Mouse (Mus musculus) forebrain, embryonic 16.5 days (tissue): Measurements from ENCODE around the gene Pacsin2. TPM values are rescaled to one million over a fixed set of nuclear protein-coding genes. Genes with fewer than 3 reads are reported as not detected.
"Not testable (repeated sequence)": the region's sequence is repeated elsewhere in the genome, so short reads cannot be mapped to it uniquely, and the experiment has no call there.

ENCODE experiments used
- ATAC-seq: fragments of 200-750 bp; cut with Nextera tagmentation; 2 replicates; pipeline ENCODE4 v1.8.0; 2017; ENCODE audit warnings: mild to moderate bottlenecking, moderate library complexity
- H3K27ac ChIP-seq: fragments of 300-500 bp; sonication (generic); 2 replicates; pipeline ENCODE4 v1.5.1; 2014; ENCODE audit warnings: low read length, control low read depth
- H3K27me3 ChIP-seq: fragments of 300-500 bp; sonication (generic); replicated peaks from 2 replicates; pipeline ENCODE4 v1.6.1; 2014; ENCODE audit warnings: low read length; ENCODE audit not compliant: control insufficient read depth, insufficient read depth
- H3K36me3 ChIP-seq: fragments of 300-500 bp; sonication (generic); 2 replicates; pipeline ENCODE4 v1.6.1; 2014; ENCODE audit not compliant: control insufficient read depth, insufficient read depth
- H3K4me1 ChIP-seq: fragments of 300-500 bp; sonication (generic); replicated peaks from 2 replicates; pipeline ENCODE4 v1.6.1; 2014; ENCODE audit warnings: low read length; ENCODE audit not compliant: control insufficient read depth, insufficient read depth
- H3K4me2 ChIP-seq: fragments of 300-500 bp; sonication (generic); 2 replicates; pipeline ENCODE4 v1.6.1; 2014; ENCODE audit warnings: mild to moderate bottlenecking, low read length, control low read depth
- H3K4me3 ChIP-seq: fragments of 300-500 bp; sonication (generic); replicated peaks from 2 replicates; pipeline ENCODE4 v1.5.1; 2014; ENCODE audit warnings: mild to moderate bottlenecking, low read length, control low read depth
- H3K9ac ChIP-seq: fragments of 300-500 bp; sonication (generic); replicated peaks from 2 replicates; pipeline ENCODE4 v1.6.1; 2014; ENCODE audit warnings: low read depth, low read length, control low read depth
- H3K9me3 ChIP-seq: fragments of 300-500 bp; sonication (generic); 2 replicates; pipeline ENCODE4 v1.6.1; 2016; ENCODE audit warnings: low read length; ENCODE audit not compliant: control insufficient read depth
- WGBS: fragments of 180-500 bp; shearing (Covaris S2); extraction: QIAGEN DNeasy Blood & Tissue Kit; methylation state at CpG from one replicate; pipeline ENCODE4 v1.1.7; 2014; 5-methylcytosine and 5-hydroxymethylcytosine counted together
- polyA plus RNA-seq: library from polyadenylated mRNA; unstranded; fragments of >200 nt; fragmentation: Nextera tagmentation; extraction: Ambion mirVana; gene quantifications from 2 replicates; pipeline ENCODE4 v1.2.1, GENCODE M21; 2015

The Pacsin2 gene
- polyA plus RNA-seq, 1 experiment from 2014 or later, result 19.8 TPM

DNA sequence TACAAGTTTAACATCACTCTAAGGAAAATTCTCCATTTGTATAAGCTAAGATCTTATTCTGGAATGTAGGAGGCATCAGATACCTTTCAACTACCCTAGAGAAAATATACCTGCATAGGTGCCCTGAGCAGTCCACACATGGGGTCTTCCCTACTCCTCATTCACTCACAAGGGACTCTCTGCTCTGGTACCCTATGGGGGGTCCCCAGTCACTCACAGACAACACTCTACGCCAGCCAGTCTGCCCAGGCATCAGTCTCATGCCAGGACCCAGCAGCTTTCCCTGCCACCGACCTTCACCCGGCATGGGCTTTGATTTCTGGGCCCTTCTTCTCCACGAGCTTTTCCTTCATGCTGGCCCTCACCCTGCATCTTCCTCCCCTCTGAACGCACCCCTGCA lies 103.5 kb downstream of the Pacsin2 start:
- not testable (repeated sequence) for H3K9me3 ChIP-seq, H3K4me2 ChIP-seq, ATAC-seq, H3K27ac ChIP-seq, H3K9ac ChIP-seq, H3K36me3 ChIP-seq, H3K27me3 ChIP-seq, H3K4me1 ChIP-seq, H3K4me3 ChIP-seq
- 76% methylated on average over 4 of the region's 5 CpGs for WGBS

DNA sequence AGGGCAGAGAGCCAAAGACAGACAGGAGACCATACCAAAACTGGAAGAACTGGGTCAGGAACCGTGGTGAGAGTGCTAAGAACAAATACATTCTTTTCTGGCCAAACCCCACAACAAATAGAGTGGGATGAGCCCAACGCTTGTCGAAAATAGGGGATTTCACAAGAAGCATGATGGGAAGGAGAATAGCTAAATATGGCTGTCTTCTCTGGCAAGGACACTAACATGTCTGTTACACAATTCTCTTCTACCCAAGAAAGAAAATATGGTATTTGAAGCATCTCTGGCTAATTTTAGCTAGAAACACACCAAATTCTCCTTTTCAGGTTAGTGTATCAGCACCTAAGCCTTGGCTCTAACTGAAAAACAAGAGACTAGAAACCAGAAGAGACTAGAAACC lies 104.3 kb downstream of the Pacsin2 start:
- Histone ChIP-seq H3K9me3 (no peaks in the 10 kb centered on the region), H3K4me3 (no peak overlapping the region), H3K27ac (no peak overlapping the region), H3K27me3 (no peaks in the 10 kb centered on the region), H3K36me3 (no peaks in the 10 kb centered on the region), H3K4me1 (no peaks in the 10 kb centered on the region), H3K4me2 (no peak overlapping the region), H3K9ac (no peak overlapping the region)
- 82% methylated on average over 3 of the region's 3 CpGs for WGBS
- no peak for ATAC-seq

DNA sequence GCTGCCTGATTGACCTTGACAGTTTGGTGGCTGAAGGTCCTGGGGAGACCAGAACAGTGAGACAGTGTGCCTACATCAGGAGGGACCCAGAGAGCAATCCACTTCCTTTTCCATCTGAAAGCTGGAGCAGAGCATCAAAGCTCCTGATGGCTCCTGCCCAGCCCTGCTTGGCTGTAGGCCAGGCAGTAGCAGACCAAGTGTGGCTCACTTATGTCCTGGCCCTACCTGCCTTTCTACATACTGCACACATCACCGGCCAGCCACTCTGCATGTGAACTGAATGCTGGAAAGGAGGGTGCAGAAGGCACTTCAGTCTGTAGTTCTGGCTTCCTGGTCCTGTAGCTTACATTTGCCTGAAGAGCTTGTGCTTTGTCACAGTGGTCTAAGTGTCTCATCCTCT lies 105.9 kb downstream of the Pacsin2 start:
- Histone ChIP-seq H3K9me3 (no peaks in the 10 kb centered on the region), H3K36me3 (no peaks in the 10 kb centered on the region), H3K4me1 (no peaks in the 10 kb centered on the region), H3K27me3 (no peaks in the 10 kb centered on the region), H3K9ac (no peak overlapping the region), H3K4me2 (no peak overlapping the region), H3K4me3 (no peak overlapping the region), H3K27ac (no peak overlapping the region)
- 100% methylated on average over 1 of the region's 1 CpGs for WGBS
- no peak for ATAC-seq

DNA sequence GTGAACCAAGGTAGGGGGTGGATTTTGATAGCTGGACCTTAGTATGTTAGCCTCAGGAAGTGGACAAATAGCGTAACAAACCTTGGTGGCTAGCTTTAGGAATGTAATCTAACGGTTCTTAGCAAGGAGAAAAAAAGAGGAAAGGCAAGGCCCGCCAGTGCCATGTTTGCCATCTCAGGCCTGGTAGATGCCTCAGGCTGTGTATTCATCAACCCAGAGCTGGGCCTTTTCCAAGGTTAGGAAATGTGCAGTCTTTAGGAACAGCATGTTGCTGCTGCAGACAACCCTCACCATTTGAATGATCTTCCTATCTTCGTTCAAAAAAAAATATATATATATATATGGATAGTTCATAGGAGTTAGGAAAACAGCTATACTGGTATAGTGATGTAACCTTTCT lies 112.9 kb downstream of the Pacsin2 start:
- no peak overlapping the region for H3K9ac ChIP-seq
- H3K4me1 ChIP-seq, result peaks cover 13% of the 10 kb centered on the region
- H3K4me3 ChIP-seq, result no peak overlapping the region
- no peak overlapping the region for H3K27ac ChIP-seq
- ATAC-seq, result no peak
- no peaks in the 10 kb centered on the region for H3K9me3 ChIP-seq
- no peak overlapping the region for H3K4me2 ChIP-seq
- no peaks in the 10 kb centered on the region for H3K36me3 ChIP-seq
- no peaks in the 10 kb centered on the region for H3K27me3 ChIP-seq
- WGBS, result 92% methylated on average over 4 of the region's 4 CpGs

DNA sequence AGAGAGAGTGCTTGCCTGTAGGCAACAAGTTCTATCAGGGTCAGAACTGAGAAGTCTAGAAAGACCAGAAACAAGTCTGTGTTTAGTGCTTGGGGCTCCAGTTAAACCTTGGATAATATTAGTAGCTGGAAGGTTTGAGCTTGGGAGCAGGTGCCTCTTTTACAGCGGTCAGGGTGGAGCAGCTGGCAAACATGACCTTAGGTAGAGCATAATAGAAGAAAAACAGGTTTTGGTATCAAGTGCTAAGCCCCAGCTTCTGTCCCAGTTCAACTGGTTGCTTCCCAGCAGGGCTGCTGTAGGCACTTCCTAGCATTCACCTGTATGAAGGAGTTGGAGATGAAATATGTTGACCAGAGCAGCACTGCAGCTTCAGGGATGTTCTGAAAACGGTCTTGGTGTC lies 113.5 kb downstream of the Pacsin2 start:
- H3K9ac ChIP-seq, result no peak overlapping the region
- H3K4me1 ChIP-seq, result peaks cover 13% of the 10 kb centered on the region
- H3K27me3 ChIP-seq, result no peaks in the 10 kb centered on the region
- no peaks in the 10 kb centered on the region for H3K36me3 ChIP-seq
- no peak overlapping the region; the same call in 1 of the 2 replicates for H3K4me3 ChIP-seq
- H3K4me2 ChIP-seq, result peak overlapping the region; percentile 93
- no peak overlapping the region for H3K27ac ChIP-seq
- ATAC-seq, result no peak
- H3K9me3 ChIP-seq, result no peaks in the 10 kb centered on the region
- 68% methylated on average over 2 of the region's 2 CpGs for WGBS

DNA sequence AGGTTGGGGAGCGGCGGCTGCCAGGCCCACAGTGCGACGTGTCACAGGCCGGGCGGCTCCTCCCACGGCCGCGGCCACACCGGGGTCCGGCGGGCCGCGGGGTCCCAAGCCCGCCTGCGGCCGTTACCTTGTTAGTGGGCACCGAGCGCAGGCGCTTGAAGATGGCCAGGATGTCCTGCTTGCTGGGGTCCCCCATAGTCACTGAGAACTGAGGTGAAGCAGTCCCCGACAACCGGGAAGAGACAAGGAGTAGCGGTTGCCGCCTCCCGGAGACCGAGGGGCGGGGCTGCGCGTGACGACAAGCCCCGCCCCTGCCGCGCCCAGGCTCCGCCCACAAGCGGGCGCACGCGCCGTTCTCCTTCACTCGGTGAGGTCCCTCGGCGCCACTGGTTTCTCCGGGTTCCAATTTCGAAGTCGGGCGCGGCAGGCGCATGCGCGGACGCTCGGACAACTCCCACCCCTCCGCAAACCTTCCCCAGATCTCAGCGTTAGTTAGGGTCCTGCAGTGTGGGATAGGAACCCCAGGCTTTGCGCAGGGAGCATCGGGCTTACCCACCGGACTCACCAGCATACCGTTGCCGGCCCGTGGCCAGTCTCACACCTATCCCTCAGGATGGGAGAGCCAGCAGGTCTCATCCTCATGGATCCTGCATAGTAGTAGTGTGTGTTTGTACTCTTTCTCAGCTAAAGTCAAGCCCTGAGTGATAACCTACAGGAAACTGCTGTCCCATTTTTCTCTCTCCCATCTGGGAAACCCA lies 114.3 kb downstream of the Pacsin2 start, which contains the start of gene Arfgap3:
Arfgap3 (minus strand) TSS at position 294 of the 758 bp plus-strand sequence.
- H3K4me2 ChIP-seq, result peak within 1 kb of the TSS; percentile 93
- no peak within 1 kb of the TSS for H3K27ac ChIP-seq
- peaks cover 13% of the 10 kb centered on the region for H3K4me1 ChIP-seq
- no peaks in the 10 kb centered on the region for H3K36me3 ChIP-seq
- H3K9me3 ChIP-seq, result no peaks in the 10 kb centered on the region
- no peaks in the 10 kb centered on the region for H3K27me3 ChIP-seq
- peak; percentile 94 for ATAC-seq
- under 1% methylated on average over 59 of the region's 60 CpGs for WGBS
- peak within 1 kb of the TSS; percentile 84 for H3K9ac ChIP-seq
- H3K4me3 ChIP-seq, result peak within 1 kb of the TSS; percentile 86

DNA sequence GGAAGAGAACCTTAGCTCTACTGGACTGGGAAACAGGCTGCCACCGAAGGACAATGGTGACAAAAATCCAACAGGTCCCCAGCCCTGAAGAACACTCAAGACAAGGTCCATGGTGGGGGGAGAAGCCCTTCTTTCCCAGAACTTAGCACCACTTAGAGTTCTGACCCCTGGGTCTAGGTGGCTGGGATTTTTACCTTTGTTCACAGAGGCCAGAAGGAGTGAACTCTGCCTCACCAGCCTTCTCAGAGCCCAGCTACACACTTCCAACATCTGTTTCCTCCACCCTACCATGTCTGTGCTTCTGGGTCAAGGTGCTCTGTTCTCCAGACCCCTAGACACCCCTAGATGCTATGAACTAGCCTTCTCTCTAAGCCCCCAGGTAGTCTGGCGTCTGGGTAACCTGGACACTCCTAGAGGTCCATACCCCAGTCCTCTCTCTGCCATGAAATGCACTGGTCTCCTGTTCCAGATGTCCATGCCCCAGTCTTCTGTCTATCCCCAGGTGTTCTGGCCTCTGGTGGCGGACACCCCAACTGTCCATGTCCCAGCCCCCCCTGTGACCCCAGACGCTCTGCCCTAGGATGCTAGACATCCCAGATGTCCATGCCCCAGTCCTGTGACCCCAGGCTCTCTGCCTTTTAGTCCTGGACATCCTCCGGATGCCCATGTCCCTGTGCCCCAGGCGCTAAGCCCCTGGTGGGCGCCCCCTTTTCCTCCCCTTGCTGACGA lies 115.0 kb downstream of the Pacsin2 start:
- Histone ChIP-seq H3K9me3 (no peaks in the 10 kb centered on the region), H3K27ac (no peak overlapping the region), H3K4me3 (peak overlapping the region; percentile 86), H3K36me3 (no peaks in the 10 kb centered on the region), H3K9ac (peak overlapping the region; percentile 84), H3K4me2 (peak overlapping the region; percentile 93), H3K4me1 (peaks cover 13% of the 10 kb centered on the region), H3K27me3 (no peaks in the 10 kb centered on the region)
- 13% methylated on average over 8 of the region's 8 CpGs for WGBS
- peak; percentile 9; the same call in 1 of the 2 replicates for ATAC-seq

DNA sequence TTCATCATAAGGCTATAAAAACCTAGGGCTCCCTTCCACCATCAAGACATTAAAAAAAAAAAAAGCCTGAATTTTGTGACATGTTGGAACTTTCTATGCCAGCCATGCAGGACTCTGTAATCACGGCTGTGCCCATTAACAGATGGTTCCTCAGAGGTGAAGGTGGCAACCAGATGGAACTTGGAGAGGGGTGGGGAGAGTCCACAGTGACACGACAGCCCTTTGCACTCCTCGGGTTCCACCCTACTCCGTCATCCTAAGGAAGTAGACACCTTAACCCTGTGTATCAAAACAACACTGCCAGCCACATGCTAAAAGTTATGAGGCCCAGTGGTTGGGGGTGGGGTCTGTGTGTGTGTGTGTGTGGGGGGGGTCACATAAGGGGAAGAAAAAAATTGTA lies 115.7 kb downstream of the Pacsin2 start:
- H3K4me2 ChIP-seq, result peak overlapping the region; percentile 93; the same call in 1 of the 2 replicates
- H3K4me3 ChIP-seq, result no peak overlapping the region
- H3K4me1 ChIP-seq, result peaks cover 13% of the 10 kb centered on the region
- H3K36me3 ChIP-seq, result no peaks in the 10 kb centered on the region
- no peak overlapping the region for H3K9ac ChIP-seq
- 70% methylated on average over 4 of the region's 4 CpGs for WGBS
- ATAC-seq, result no peak
- no peaks in the 10 kb centered on the region for H3K9me3 ChIP-seq
- no peaks in the 10 kb centered on the region for H3K27me3 ChIP-seq
- no peak overlapping the region for H3K27ac ChIP-seq

DNA sequence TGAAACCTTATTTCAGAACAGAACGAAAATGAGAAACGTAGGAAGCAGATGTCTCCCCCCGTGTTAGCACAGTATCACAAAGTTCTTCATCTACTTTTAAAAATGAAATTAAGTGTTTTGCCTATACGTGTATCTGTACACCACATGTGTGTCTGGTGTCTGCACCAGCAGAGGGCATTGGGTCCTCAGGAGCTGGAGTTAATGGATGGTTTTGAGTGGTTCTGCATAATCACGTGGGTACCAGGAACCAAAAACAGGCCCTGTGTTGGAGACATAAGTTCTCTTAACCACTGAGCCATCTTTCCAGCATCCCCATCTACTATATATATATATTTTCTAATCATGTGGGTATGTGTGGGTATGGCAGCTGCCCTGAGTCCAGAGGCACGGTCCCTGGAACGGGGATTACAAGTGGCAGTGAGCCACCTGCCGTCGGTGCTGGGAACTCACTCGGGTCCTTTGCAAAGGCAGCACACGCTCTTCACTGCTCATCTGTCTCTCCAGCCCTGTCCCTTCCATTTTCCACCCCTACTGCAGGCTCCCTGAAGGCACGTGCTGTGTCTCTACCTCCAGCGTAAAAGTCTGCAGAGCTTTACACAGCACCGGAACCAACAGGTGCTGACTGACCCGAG lies 118.4 kb downstream of the Pacsin2 start:
- 89% methylated on average over 15 of the region's 15 CpGs for WGBS
- Histone ChIP-seq H3K27me3 (no peaks in the 10 kb centered on the region), H3K4me3 (no peak overlapping the region), H3K9me3 (no peaks in the 10 kb centered on the region), H3K4me2 (no peak overlapping the region), H3K27ac (no peak overlapping the region), H3K9ac (no peak overlapping the region), H3K36me3 (0 out of 2 replicates have a peak, but pooled peaks cover 4% of the 10 kb centered on the region), H3K4me1 (peaks cover 13% of the 10 kb centered on the region)
- no peak for ATAC-seq
